Mouse (Mus musculus) ovary, postnatal 36 days (tissue): ENCODE data around the gene Psmd13.

ENCODE experiments used
- DNase-seq: peaks from one replicate; pipeline ENCODE4 v3.0.0; 2022; ENCODE audit warnings: low spot score, mixed read lengths

Gene Psmd13

DNA sequence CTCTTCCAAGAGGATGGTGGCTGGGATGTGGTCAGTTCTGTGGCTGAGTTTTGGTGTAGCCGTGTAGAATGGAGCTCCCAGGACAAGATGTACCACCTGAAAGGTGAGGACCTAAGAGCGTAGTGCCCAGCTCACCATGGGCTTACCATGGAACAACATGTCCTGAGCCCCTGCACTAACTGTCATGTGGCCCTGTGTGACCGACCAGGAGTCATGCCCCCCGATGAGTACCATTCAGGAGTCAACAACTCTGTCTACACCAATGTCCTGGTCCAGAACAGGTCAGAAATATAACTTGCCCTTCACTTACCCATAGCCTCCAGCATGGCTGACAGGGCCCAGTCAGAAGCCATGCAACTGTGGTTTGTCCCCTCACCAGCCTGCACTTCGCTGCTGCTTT is 63.5 kb downstream of the Psmd13 start:
- DNase-seq = no peak

DNA sequence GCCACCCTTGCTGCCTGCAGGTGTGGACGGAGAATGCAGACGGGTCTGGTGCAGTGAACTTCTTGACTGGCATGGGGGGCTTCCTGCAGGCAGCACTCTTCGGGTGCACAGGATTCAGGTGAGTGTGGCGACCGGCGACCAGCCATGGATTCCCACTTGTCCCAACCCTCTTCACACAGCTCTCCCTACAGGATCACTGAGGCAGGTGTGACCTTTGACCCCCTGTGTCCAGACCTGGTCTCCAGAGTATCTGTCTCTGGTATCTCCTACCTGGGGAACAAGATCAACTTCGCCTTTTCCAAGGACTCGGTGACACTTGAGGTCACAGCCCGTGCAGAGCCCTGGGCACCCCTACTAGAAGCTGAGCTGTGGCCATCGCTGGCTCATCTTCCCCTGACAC is 64.5 kb downstream of the Psmd13 start:
- no peak for DNase-seq

DNA sequence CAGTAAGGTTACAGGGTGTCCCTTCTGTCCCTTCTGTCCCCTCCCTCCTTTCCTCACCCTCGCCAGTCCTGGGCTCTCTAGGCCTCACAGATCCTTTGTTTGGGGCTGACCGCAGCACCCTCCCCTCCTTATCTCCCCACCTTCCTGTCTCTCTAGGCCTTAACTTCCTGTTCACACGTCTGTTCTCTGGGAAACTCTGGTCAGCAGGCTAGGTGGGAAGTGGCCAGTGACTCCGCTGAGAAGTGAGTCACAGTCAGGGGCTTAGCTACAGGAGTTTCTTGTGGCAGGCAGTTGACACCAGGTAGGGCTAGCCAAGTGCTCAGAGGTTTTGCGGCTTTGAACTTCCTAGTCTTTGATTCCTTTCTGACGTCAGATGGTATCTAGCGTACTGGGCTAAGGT is 65.2 kb downstream of the Psmd13 start:
- DNase-seq = no peak

DNA sequence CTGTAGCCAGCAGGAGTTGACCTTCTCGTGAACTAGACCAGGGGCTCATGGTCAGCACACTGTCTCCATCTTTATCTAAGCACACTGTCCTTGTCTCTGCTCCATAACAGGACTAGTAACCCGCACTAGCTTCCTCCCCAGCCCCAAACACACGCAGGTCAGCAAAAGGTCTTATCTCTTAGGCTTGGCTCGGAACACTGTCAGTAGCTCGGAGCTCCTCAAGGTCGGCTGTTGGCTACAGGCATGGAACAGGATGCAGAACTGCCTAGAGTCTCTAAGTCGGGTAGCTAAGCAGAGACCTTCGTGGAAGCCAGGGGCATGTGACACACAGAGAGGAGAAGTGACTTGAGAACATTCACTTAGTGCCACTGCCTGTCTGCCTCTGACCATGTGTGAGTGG is 66.4 kb downstream of the Psmd13 start:
- peak; percentile 63 for DNase-seq
